In genomic region chr9:13809937-13810336, GRCm38 (mm10) we compare ENCODE assay signal across 11 mouse cellular contexts. TPM values are rescaled to one million over a fixed set of nuclear protein-coding genes. Genes with fewer than 3 reads are reported as not detected.
A peak's percentile ranks its signal among the peaks of the same experiment; 100 is the strongest.
DNase-seq lines count a peak whose midpoint lies in the region; ATAC-seq and TF ChIP-seq lines count a peak whose summit lies in the region.
"Had no signal": no experiment of that assay in that cellular context is flagged by ENCODE, and none has a peak within 500 bp of the region (broad histone marks: within the 10 kb centered on the region; RNA-seq: fewer than 3 reads in every experiment).

No protein-coding gene starts in this region.

- intact Hi-C loops in heart, adult 2 months (cut with DNase I) = no loop called here

- no peaks in the 10 kb centered on the region for H3K4me1 ChIP-seq in heart, adult 2 months (ENCODE audit: control insufficient read depth, insufficient read depth, low read length)
- no peaks in the 10 kb centered on the region for H3K4me1 ChIP-seq in heart, embryonic 11.5 days (ENCODE audit: control insufficient read depth, insufficient read depth, low read length)
- no peaks in the 10 kb centered on the region for H3K4me1 ChIP-seq in midbrain, embryonic 14.5 days (ENCODE audit: control insufficient read depth, insufficient read depth, low read length)
- H3K4me1 ChIP-seq in midbrain, embryonic 16.5 days (ENCODE audit: control insufficient read depth, insufficient read depth, low read length) = no peaks in the 10 kb centered on the region
- no peaks in the 10 kb centered on the region for H3K4me1 ChIP-seq in cerebellum, adult 2 months (ENCODE audit: control insufficient read depth, insufficient read depth, low read length)
- H3K4me1 ChIP-seq: forebrain, embryonic 12.5 days; midbrain, embryonic 15.5 days had no signal

- no peak for ATAC-seq in heart, embryonic 11.5 days (replicated peaks; ENCODE audit: insufficient number of reproducible peaks, low FRiP score, low TSS enrichment)
- no peak for ATAC-seq in midbrain, embryonic 14.5 days (ENCODE audit: low FRiP score, low TSS enrichment)
- no peak for ATAC-seq in midbrain, embryonic 16.5 days
- ATAC-seq in megakaryocyte-erythroid progenitor cell, adult 5-6 weeks (replicated peaks; ENCODE audit: low FRiP score, low TSS enrichment, poor library complexity, severe bottlenecking) = peak; percentile 65
- ATAC-seq: midbrain, embryonic 15.5 days had no signal

- no peak overlapping the region for H3K27ac ChIP-seq in heart, adult 2 months
- H3K27ac ChIP-seq in heart, embryonic 11.5 days (ENCODE audit: low read depth, low read length) = no peak overlapping the region
- no peak overlapping the region for H3K27ac ChIP-seq in midbrain, embryonic 14.5 days (replicated peaks; ENCODE audit: low read depth, low read length)
- no peak overlapping the region for H3K27ac ChIP-seq in midbrain, embryonic 16.5 days (ENCODE audit: low read length)
- H3K27ac ChIP-seq in cerebellum, adult 2 months (ENCODE audit: insufficient read depth, low read length) = no peak overlapping the region
- H3K27ac ChIP-seq: forebrain, embryonic 12.5 days; midbrain, embryonic 15.5 days had no signal

- DNase-seq in heart, adult 2 months = no peak
- peak; percentile 12 for DNase-seq in midbrain, embryonic 14.5 days
- peak; percentile 36 for DNase-seq in NIH3T3 (ENCODE audit: low read depth)
- no peak for DNase-seq in cerebellum, postnatal 36 days
- DNase-seq in cerebellum, adult 2 months = no peak

- no peak overlapping the region for H3K9ac ChIP-seq in heart, adult 2 months (ENCODE audit: low read depth, low read length)
- no peak overlapping the region for H3K9ac ChIP-seq in heart, embryonic 11.5 days (ENCODE audit: low read depth, low read length)
- no peak overlapping the region for H3K9ac ChIP-seq in midbrain, embryonic 14.5 days (replicated peaks; ENCODE audit: low read length)
- no peak overlapping the region for H3K9ac ChIP-seq in midbrain, embryonic 16.5 days (ENCODE audit: low read depth, low read length)
- H3K9ac ChIP-seq: forebrain, embryonic 12.5 days; midbrain, embryonic 15.5 days had no signal

- H3K9me3 ChIP-seq in heart, embryonic 11.5 days (replicated peaks; ENCODE audit: control insufficient read depth, low read length) = no peaks in the 10 kb centered on the region
- no peaks in the 10 kb centered on the region for H3K9me3 ChIP-seq in midbrain, embryonic 14.5 days (ENCODE audit: control insufficient read depth, low read length)
- H3K9me3 ChIP-seq in midbrain, embryonic 16.5 days (replicated peaks; ENCODE audit: control insufficient read depth, low read length, poor library complexity, severe bottlenecking) = no peaks in the 10 kb centered on the region
- H3K9me3 ChIP-seq: forebrain, embryonic 12.5 days; G1E; midbrain, embryonic 15.5 days had no signal

- peak; percentile 53 for TF ChIP-seq CTCF in heart, adult 2 months (IDR thresholded peaks at IDR 0.05)
- no peak for TF ChIP-seq CTCF in cerebellum, adult 2 months (IDR thresholded peaks at IDR 0.05; ENCODE audit: borderline replicate concordance, insufficient read depth, low read depth, low read length)

- TF ChIP-seq EP300 in heart, adult 2 months (IDR thresholded peaks at IDR 0.05; ENCODE audit: insufficient read depth, low read depth, low read length) = no peak

- H3K4me3 ChIP-seq in heart, adult 2 months = no peak overlapping the region
- H3K4me3 ChIP-seq in heart, embryonic 11.5 days (ENCODE audit: low read depth, low read length) = no peak overlapping the region
- no peak overlapping the region for H3K4me3 ChIP-seq in midbrain, embryonic 14.5 days (replicated peaks; ENCODE audit: low read depth, low read length)
- H3K4me3 ChIP-seq in midbrain, embryonic 16.5 days (ENCODE audit: low read depth, low read length) = no peak overlapping the region
- H3K4me3 ChIP-seq in cerebellum, adult 2 months (replicated peaks; ENCODE audit: insufficient read depth, low read depth, low read length) = no peak overlapping the region
- H3K4me3 ChIP-seq: forebrain, embryonic 12.5 days; midbrain, embryonic 15.5 days had no signal

- TF ChIP-seq POLR2A in heart, adult 2 months (IDR thresholded peaks at IDR 0.05; ENCODE audit: insufficient read depth, low read depth, low read length) = no peak
- TF ChIP-seq POLR2A in cerebellum, adult 2 months (IDR thresholded peaks at IDR 0.05; ENCODE audit: borderline replicate concordance, insufficient read depth, low read length) = no peak

- H3K27me3 ChIP-seq in heart, adult 2 months (ENCODE audit: control insufficient read depth, insufficient read depth, low read length) = no peaks in the 10 kb centered on the region
- H3K27me3 ChIP-seq in heart, embryonic 11.5 days (ENCODE audit: control insufficient read depth, insufficient read depth, low read length) = no peaks in the 10 kb centered on the region
- no peaks in the 10 kb centered on the region for H3K27me3 ChIP-seq in midbrain, embryonic 14.5 days (ENCODE audit: control insufficient read depth, insufficient read depth, low read length)
- no peaks in the 10 kb centered on the region for H3K27me3 ChIP-seq in midbrain, embryonic 16.5 days (ENCODE audit: control insufficient read depth, insufficient read depth, low read depth, low read length)
- no peaks in the 10 kb centered on the region for H3K27me3 ChIP-seq in cerebellum, adult 2 months (ENCODE audit: control insufficient read depth, insufficient read depth, low read length)
- H3K27me3 ChIP-seq: forebrain, embryonic 12.5 days; midbrain, embryonic 15.5 days had no signal

- H3K4me2 ChIP-seq in heart, embryonic 11.5 days = no peak overlapping the region
- no peak overlapping the region for H3K4me2 ChIP-seq in midbrain, embryonic 14.5 days (ENCODE audit: low read length)
- no peak overlapping the region for H3K4me2 ChIP-seq in midbrain, embryonic 16.5 days (ENCODE audit: low read length)
- H3K4me2 ChIP-seq: forebrain, embryonic 12.5 days; midbrain, embryonic 15.5 days had no signal

- H3K79me2 ChIP-seq in heart, adult 2 months (replicated peaks; ENCODE audit: control insufficient read depth, insufficient read depth, low read length) = no peaks in the 10 kb centered on the region

- no peaks in the 10 kb centered on the region; the same call in 1 of the 2 replicates for H3K36me3 ChIP-seq in heart, adult 2 months (ENCODE audit: control insufficient read depth, insufficient read depth, low read length)
- peaks cover 42% of the 10 kb centered on the region for H3K36me3 ChIP-seq in heart, embryonic 11.5 days (ENCODE audit: control insufficient read depth, insufficient read depth, low read length)
- H3K36me3 ChIP-seq in midbrain, embryonic 14.5 days (ENCODE audit: control insufficient read depth, insufficient read depth, low read length) = peaks cover 77% of the 10 kb centered on the region
- H3K36me3 ChIP-seq in midbrain, embryonic 16.5 days (ENCODE audit: control insufficient read depth, insufficient read depth, low read length) = peaks cover 22% of the 10 kb centered on the region; the same call in 1 of the 2 replicates

RNA-seq across cellular contexts. Expression of gene Cep57, which starts 17.0 kb away (rescaled TPM):
- total RNA-seq in heart, adult 2 months (2021) = 10 to 100 TPM in 1 of 2 experiments, 1 to 10 TPM in 1; 9.0 to 11.8 TPM
- 4.8 and 9.0 TPM in 2 replicates for polyA plus RNA-seq in heart, adult 2 months (2012; rRNA removed)
- polyA plus RNA-seq in heart, embryonic 11.5 days (2014; fragmentation: Nextera tagmentation; extraction: Ambion mirVana) = 40.1 and 45.2 TPM in 2 replicates
- polyA plus RNA-seq in midbrain, embryonic 14.5 days (2014; fragmentation: Nextera tagmentation; extraction: Ambion mirVana) = 41.1 and 42.0 TPM in 2 replicates
- 35.2 and 36.5 TPM in 2 replicates for polyA plus RNA-seq in midbrain, embryonic 16.5 days (2015; fragmentation: Nextera tagmentation; extraction: Ambion mirVana)
- total RNA-seq in megakaryocyte-erythroid progenitor cell, adult 5-6 weeks (2014; fragmentation: Nextera tagmentation) = 56.0 and 69.2 TPM in 2 replicates
- 112 and 114 TPM in 2 replicates for total RNA-seq in megakaryocyte-erythroid progenitor cell, adult 5-6 weeks (2017)
- 23.9 and 24.3 TPM in 2 replicates for polyA plus RNA-seq in cerebellum, adult 2 months (2012; rRNA removed)

RNA-seq across cellular contexts. Expression of gene Fam76b, which starts 17.6 kb away (rescaled TPM):
- 1 to 10 TPM; 7.1 to 7.6 TPM for total RNA-seq in heart, adult 2 months (2021)
- 3.7 and 6.8 TPM in 2 replicates for polyA plus RNA-seq in heart, adult 2 months (2012; rRNA removed)
- 16.0 and 16.8 TPM in 2 replicates for polyA plus RNA-seq in heart, embryonic 11.5 days (2014; fragmentation: Nextera tagmentation; extraction: Ambion mirVana)
- polyA plus RNA-seq in midbrain, embryonic 14.5 days (2014; fragmentation: Nextera tagmentation; extraction: Ambion mirVana) = 24.2 and 24.7 TPM in 2 replicates
- polyA plus RNA-seq in midbrain, embryonic 16.5 days (2015; fragmentation: Nextera tagmentation; extraction: Ambion mirVana) = 16.3 and 21.3 TPM in 2 replicates
- total RNA-seq in megakaryocyte-erythroid progenitor cell, adult 5-6 weeks (2014; fragmentation: Nextera tagmentation) = 31.0 and 36.0 TPM in 2 replicates
- 37.7 and 72.3 TPM in 2 replicates for total RNA-seq in megakaryocyte-erythroid progenitor cell, adult 5-6 weeks (2017)
- polyA plus RNA-seq in cerebellum, adult 2 months (2012; rRNA removed) = 21.8 and 22.9 TPM in 2 replicates

Comparison
In these comparisons a context has a peak if more than half of its experiments do, and no peak if none do; other contexts are left out.
1. DNase-seq: peak in midbrain, embryonic 14.5 days (single experiment) and NIH3T3 (single experiment); none in heart, adult 2 months (0 of 2), cerebellum, postnatal 36 days (0 of 2) and cerebellum, adult 2 months (0 of 2).